In genomic region chr11:62465849-62466248, GRCm38 (mm10) we compare ENCODE assay signal across 21 mouse cellular contexts. TPM values are rescaled to one million over a fixed set of nuclear protein-coding genes. Genes with fewer than 3 reads are reported as not detected.
DNase-seq lines count a peak whose midpoint lies in the region; ATAC-seq and TF ChIP-seq lines count a peak whose summit lies in the region.
"Had no signal": no experiment of that assay in that cellular context is flagged by ENCODE, and none has a peak within 500 bp of the region (broad histone marks: within the 10 kb centered on the region; RNA-seq: fewer than 3 reads in every experiment).

No protein-coding gene starts in this region.

- H3K27ac ChIP-seq in heart, embryonic 11.5 days (ENCODE audit: low read depth, low read length) = peak overlapping the region; percentile 57
- H3K27ac ChIP-seq in liver, embryonic 11.5 days (ENCODE audit: low read depth, low read length) = peak overlapping the region; percentile 86
- peak overlapping the region; percentile 76 for H3K27ac ChIP-seq in liver, embryonic 14.5 days
- H3K27ac ChIP-seq in liver, postnatal 0 days (ENCODE audit: low read depth) = peak overlapping the region; percentile 68
- H3K27ac ChIP-seq: embryonic facial prominence, embryonic 12.5 days; embryonic facial prominence, embryonic 15.5 days; forebrain, embryonic 12.5 days; forebrain, embryonic 15.5 days; heart, embryonic 13.5 days; hindbrain, embryonic 12.5 days; hindbrain, embryonic 15.5 days had no signal

- no peak overlapping the region for H3K4me2 ChIP-seq in heart, embryonic 11.5 days
- peak overlapping the region; percentile 35 for H3K4me2 ChIP-seq in liver, embryonic 11.5 days
- H3K4me2 ChIP-seq in liver, embryonic 14.5 days (ENCODE audit: low read depth) = peak overlapping the region; percentile 51
- no peak overlapping the region for H3K4me2 ChIP-seq in liver, postnatal 0 days (ENCODE audit: low read depth, low read length)
- H3K4me2 ChIP-seq: embryonic facial prominence, embryonic 12.5 days; embryonic facial prominence, embryonic 15.5 days; forebrain, embryonic 12.5 days; forebrain, embryonic 15.5 days; heart, embryonic 13.5 days; hindbrain, embryonic 12.5 days; hindbrain, embryonic 15.5 days had no signal

- no peak overlapping the region for H3K4me3 ChIP-seq in heart, embryonic 11.5 days (ENCODE audit: low read depth, low read length)
- no peak overlapping the region for H3K4me3 ChIP-seq in liver, embryonic 11.5 days (ENCODE audit: low read depth, low read length)
- H3K4me3 ChIP-seq in liver, embryonic 14.5 days (ENCODE audit: insufficient read depth in 1 of 2, low read depth in 2 of 2, low read length in 2 of 2) = no peak overlapping the region
- no peak overlapping the region for H3K4me3 ChIP-seq in liver, postnatal 0 days (ENCODE audit: low read depth, low read length)
- H3K4me3 ChIP-seq: embryonic facial prominence, embryonic 12.5 days; embryonic facial prominence, embryonic 15.5 days; forebrain, embryonic 12.5 days; forebrain, embryonic 15.5 days; heart, embryonic 13.5 days; hindbrain, embryonic 12.5 days; hindbrain, embryonic 15.5 days had no signal

- no peak overlapping the region for H3K9ac ChIP-seq in heart, embryonic 11.5 days (ENCODE audit: low read depth, low read length)
- H3K9ac ChIP-seq in liver, embryonic 11.5 days (ENCODE audit: low read depth, low read length) = 0 out of 2 replicates have a peak overlapping the region, but pooled peaks have one; percentile 3
- no peak overlapping the region; the same call in 1 of the 2 replicates for H3K9ac ChIP-seq in liver, embryonic 14.5 days (replicated peaks)
- H3K9ac ChIP-seq in liver, postnatal 0 days (replicated peaks) = no peak overlapping the region
- H3K9ac ChIP-seq: embryonic facial prominence, embryonic 12.5 days; embryonic facial prominence, embryonic 15.5 days; forebrain, embryonic 12.5 days; forebrain, embryonic 15.5 days; heart, embryonic 13.5 days; hindbrain, embryonic 12.5 days; hindbrain, embryonic 15.5 days had no signal

- no peak for DNase-seq in heart, adult 18-20 months
- DNase-seq in liver, embryonic 11.5 days (ENCODE audit: low spot score) = no peak
- DNase-seq in liver, embryonic 14.5 days (ENCODE audit: low read depth in 3 of 3, low spot score in 3 of 3) = no peak
- no peak for DNase-seq in liver, postnatal 0 days
- DNase-seq in gastrocnemius, postnatal 4 days (ENCODE audit: low spot score in 2 of 2) = no peak
- no peak for DNase-seq in layer of hippocampus, postnatal 10 days (ENCODE audit: low spot score in 2 of 2)
- DNase-seq in left cerebral cortex, postnatal 14 days (ENCODE audit: low spot score in 2 of 2) = no peak
- DNase-seq: adrenal gland, adult 8-10 months; adrenal gland, postnatal 36 days; cerebellum, adult 2 months; cerebellum, adult 9-11 months; cerebellum, postnatal 25 days; gastrocnemius, postnatal 25 days had no signal

- H3K36me3 ChIP-seq in heart, embryonic 11.5 days (ENCODE audit: control insufficient read depth, insufficient read depth, low read length) = no peaks in the 10 kb centered on the region
- H3K36me3 ChIP-seq in liver, embryonic 11.5 days (ENCODE audit: control insufficient read depth, insufficient read depth, low read length) = no peaks in the 10 kb centered on the region
- no peaks in the 10 kb centered on the region for H3K36me3 ChIP-seq in liver, embryonic 14.5 days (replicated peaks; ENCODE audit: control insufficient read depth, insufficient read depth, low read depth)
- H3K36me3 ChIP-seq in liver, postnatal 0 days (replicated peaks; ENCODE audit: insufficient read depth, low read length) = no peaks in the 10 kb centered on the region
- H3K36me3 ChIP-seq: embryonic facial prominence, embryonic 12.5 days; embryonic facial prominence, embryonic 15.5 days; forebrain, embryonic 12.5 days; forebrain, embryonic 15.5 days; heart, embryonic 13.5 days; hindbrain, embryonic 12.5 days; hindbrain, embryonic 15.5 days had no signal

- intact Hi-C loops in left cerebral cortex, postnatal 14 days (cut with DNase I) = no loop called here

- no peak for TF ChIP-seq CTCF in liver, embryonic 14.5 days (IDR thresholded peaks at IDR 0.05; ENCODE audit: low read depth)
- TF ChIP-seq CTCF in liver, postnatal 0 days (IDR thresholded peaks at IDR 0.05; ENCODE audit: low read depth) = no peak

- 79% methylated on average over 3 of the region's 3 CpGs for WGBS in heart, embryonic 11.5 days (ENCODE audit: insufficient replicate concordance)
- 50% methylated on average over 3 of the region's 3 CpGs for WGBS in liver, embryonic 11.5 days
- 15% methylated on average over 3 of the region's 3 CpGs for WGBS in liver, embryonic 14.5 days (ENCODE audit: insufficient replicate concordance)
- 50% methylated on average over 3 of the region's 3 CpGs for WGBS in liver, postnatal 0 days (ENCODE audit: insufficient replicate concordance)

- H3K9me3 ChIP-seq in heart, embryonic 11.5 days (replicated peaks; ENCODE audit: control insufficient read depth, low read length) = no peaks in the 10 kb centered on the region
- no peaks in the 10 kb centered on the region for H3K9me3 ChIP-seq in liver, embryonic 11.5 days (ENCODE audit: control insufficient read depth, low read length)
- H3K9me3 ChIP-seq in liver, embryonic 14.5 days (ENCODE audit: control insufficient read depth, low read length) = no peaks in the 10 kb centered on the region
- H3K9me3 ChIP-seq in liver, postnatal 0 days (ENCODE audit: low read length) = no peaks in the 10 kb centered on the region
- H3K9me3 ChIP-seq: embryonic facial prominence, embryonic 12.5 days; embryonic facial prominence, embryonic 15.5 days; forebrain, embryonic 12.5 days; forebrain, embryonic 15.5 days; heart, embryonic 13.5 days; hindbrain, embryonic 12.5 days; hindbrain, embryonic 15.5 days had no signal

- no peak for ATAC-seq in heart, embryonic 11.5 days (replicated peaks; ENCODE audit: insufficient number of reproducible peaks, low FRiP score, low TSS enrichment)
- ATAC-seq in liver, embryonic 11.5 days (replicated peaks; ENCODE audit: low FRiP score) = peak; percentile 65
- peak; percentile 60; the same call in 1 of the 2 replicates for ATAC-seq in liver, embryonic 14.5 days (ENCODE audit: insufficient read depth)
- ATAC-seq in liver, postnatal 0 days = no peak
- ATAC-seq: forebrain, embryonic 15.5 days had no signal

- peaks cover 20% of the 10 kb centered on the region for H3K4me1 ChIP-seq in heart, embryonic 11.5 days (ENCODE audit: control insufficient read depth, insufficient read depth, low read length)
- peaks cover 32% of the 10 kb centered on the region for H3K4me1 ChIP-seq in liver, embryonic 11.5 days (replicated peaks; ENCODE audit: control insufficient read depth, insufficient read depth, low read length)
- H3K4me1 ChIP-seq in liver, embryonic 14.5 days (replicated peaks; ENCODE audit: control insufficient read depth in 2 of 2, insufficient read depth in 2 of 2, low read length in 1 of 2) = peaks cover 37 to 50% of the 10 kb centered on the region in 2 experiments
- peaks cover 28% of the 10 kb centered on the region for H3K4me1 ChIP-seq in liver, postnatal 0 days (ENCODE audit: insufficient read depth)
- H3K4me1 ChIP-seq: embryonic facial prominence, embryonic 12.5 days; embryonic facial prominence, embryonic 15.5 days; forebrain, embryonic 12.5 days; hindbrain, embryonic 12.5 days; hindbrain, embryonic 15.5 days had no signal

- H3K27me3 ChIP-seq in heart, embryonic 11.5 days (ENCODE audit: control insufficient read depth, insufficient read depth, low read length) = no peaks in the 10 kb centered on the region
- no peaks in the 10 kb centered on the region for H3K27me3 ChIP-seq in liver, embryonic 11.5 days (replicated peaks; ENCODE audit: control insufficient read depth, insufficient read depth, low read length)
- no peaks in the 10 kb centered on the region for H3K27me3 ChIP-seq in liver, embryonic 14.5 days (ENCODE audit: control insufficient read depth, insufficient read depth, low read length)
- H3K27me3 ChIP-seq in liver, postnatal 0 days (ENCODE audit: insufficient read depth, low read length) = no peaks in the 10 kb centered on the region
- H3K27me3 ChIP-seq: embryonic facial prominence, embryonic 12.5 days; embryonic facial prominence, embryonic 15.5 days; forebrain, embryonic 12.5 days; forebrain, embryonic 15.5 days; heart, embryonic 13.5 days; hindbrain, embryonic 12.5 days; hindbrain, embryonic 15.5 days had no signal

- 0 out of 2 replicates have a peak, but pooled peaks have one; percentile 17 for TF ChIP-seq EP300 in liver, embryonic 14.5 days (IDR thresholded peaks at IDR 0.05; ENCODE audit: low read depth)
- no peak for TF ChIP-seq EP300 in liver, postnatal 0 days (IDR thresholded peaks at IDR 0.05; ENCODE audit: low read depth)

RNA-seq across cellular contexts. Expression of gene Ncor1, which starts 7.5 kb away (rescaled TPM):
- polyA plus RNA-seq in heart, embryonic 11.5 days (2014; fragmentation: Nextera tagmentation; extraction: Ambion mirVana) = 128 and 149 TPM in 2 replicates
- total RNA-seq in heart, adult 18-20 months (2021) = 100 to 1,000 TPM; 113 to 127 TPM
- polyA plus RNA-seq in liver, embryonic 11.5 days (2014; fragmentation: Nextera tagmentation; extraction: Ambion mirVana) = 133 and 144 TPM in 2 replicates
- 35.4 and 37.1 TPM in 2 replicates for polyA plus RNA-seq in liver, embryonic 14.5 days (2012; rRNA removed)
- polyA plus RNA-seq in liver, embryonic 14.5 days (2014; fragmentation: Nextera tagmentation; extraction: Ambion mirVana) = 54.3 and 65.3 TPM in 2 replicates
- polyA plus RNA-seq in liver, postnatal 0 days (2015; fragmentation: Nextera tagmentation; extraction: Ambion mirVana) = 48.1 and 52.0 TPM in 2 replicates
- 100 to 1,000 TPM; 169 to 170 TPM for total RNA-seq in gastrocnemius, postnatal 4 days (2021)
- 100 to 1,000 TPM; 250 to 284 TPM for total RNA-seq in layer of hippocampus, postnatal 10 days (2021)
- 100 to 1,000 TPM; 244 to 270 TPM for total RNA-seq in left cerebral cortex, postnatal 14 days (2021)

RNA-seq across cellular contexts. Expression of gene Pigl, which starts 7.6 kb away (rescaled TPM):
- polyA plus RNA-seq in heart, embryonic 11.5 days (2014; fragmentation: Nextera tagmentation; extraction: Ambion mirVana) = 14.0 and 15.1 TPM in 2 replicates
- 1 to 10 TPM; 3.1 to 3.2 TPM for total RNA-seq in heart, adult 18-20 months (2021)
- polyA plus RNA-seq in liver, embryonic 11.5 days (2014; fragmentation: Nextera tagmentation; extraction: Ambion mirVana) = 15.3 and 15.7 TPM in 2 replicates
- 3.5 and 3.9 TPM in 2 replicates for polyA plus RNA-seq in liver, embryonic 14.5 days (2012; rRNA removed)
- 4.1 and 4.3 TPM in 2 replicates for polyA plus RNA-seq in liver, embryonic 14.5 days (2014; fragmentation: Nextera tagmentation; extraction: Ambion mirVana)
- polyA plus RNA-seq in liver, postnatal 0 days (2015; fragmentation: Nextera tagmentation; extraction: Ambion mirVana) = 2.6 and 2.7 TPM in 2 replicates
- 1 to 10 TPM; 5.3 to 6.2 TPM for total RNA-seq in gastrocnemius, postnatal 4 days (2021)
- 1 to 10 TPM; 7.0 to 7.6 TPM for total RNA-seq in layer of hippocampus, postnatal 10 days (2021)
- 1 to 10 TPM; 6.5 to 7.2 TPM for total RNA-seq in left cerebral cortex, postnatal 14 days (2021)

Comparison
In these comparisons a context has a peak if more than half of its experiments do, and no peak if none do; other contexts are left out.
1. ATAC-seq: peak in liver, embryonic 11.5 days (single experiment) and liver, embryonic 14.5 days (single experiment); none in heart, embryonic 11.5 days (single experiment) and liver, postnatal 0 days (single experiment).
2. H3K4me2 ChIP-seq: peak in liver, embryonic 11.5 days (single experiment) and liver, embryonic 14.5 days (single experiment); none in heart, embryonic 11.5 days (single experiment) and liver, postnatal 0 days (single experiment).
3. Peak in every context shown above with its lines, with median percentiles within 50 percentile points of each other: H3K27ac ChIP-seq.